Mouse (Mus musculus) testis, adult 2 months (tissue): ENCODE data around the gene Klhl5. TPM values are rescaled to one million over a fixed set of nuclear protein-coding genes. Genes with fewer than 3 reads are reported as not detected.
A peak's percentile ranks its signal among the peaks of the same experiment; 100 is the strongest.

Experiments
- H3K27ac ChIP-seq: fragments of 200-500 bp; 2 replicates; pipeline ENCODE4 v1.5.1; 2012; ENCODE audit warnings: low read depth, low read length; ENCODE audit not compliant: control insufficient read depth, insufficient read depth
- H3K27me3 ChIP-seq: fragments of 200-500 bp; 2 replicates; pipeline ENCODE4 v1.6.1; 2012; ENCODE audit warnings: mild to moderate bottlenecking, low read length, moderate library complexity; ENCODE audit not compliant: control insufficient read depth, insufficient read depth
- H3K36me3 ChIP-seq: fragments of 200-500 bp; 2 replicates; pipeline ENCODE4 v1.6.1; 2012; ENCODE audit warnings: mild to moderate bottlenecking, low read length; ENCODE audit not compliant: control insufficient read depth, insufficient read depth
- H3K4me1 ChIP-seq: fragments of 200-500 bp; 2 replicates; pipeline ENCODE4 v1.6.1; 2012; ENCODE audit warnings: low read length; ENCODE audit not compliant: control insufficient read depth, insufficient read depth
- H3K4me3 ChIP-seq: fragments of 200-500 bp; 2 replicates; pipeline ENCODE4 v1.5.1; 2012; ENCODE audit warnings: low read depth, mild to moderate bottlenecking, low read length, moderate library complexity, mixed read lengths; ENCODE audit not compliant: control insufficient read depth
- CTCF ChIP-seq: fragments of 200-500 bp; IDR thresholded peaks from 2 replicates; pipeline ENCODE4 v1.5.1; 2012; ENCODE audit warnings: low read depth, mild to moderate bottlenecking, inconsistent platforms, low read length, moderate library complexity; ENCODE audit not compliant: control insufficient read depth, insufficient read depth, insufficient replicate concordance
- POLR2A ChIP-seq: fragments of 200-500 bp; IDR thresholded peaks from 2 replicates; pipeline ENCODE4 v1.6.1; 2012; ENCODE audit warnings: low read depth, mild to moderate bottlenecking, inconsistent platforms, low read length, moderate library complexity; ENCODE audit not compliant: control insufficient read depth
- polyA plus RNA-seq: library from polyadenylated mRNA; depleted of rRNA; stranded (reverse); fragments of >200 nt; gene quantifications from 2 replicates; pipeline ENCODE4 v1.2.3, GENCODE M21; 2012; rRNA removed

The Klhl5 gene
- polyA plus RNA-seq, 1 experiment, result 13.2 TPM

- peaks cover 2% of the 10 kb centered on the region; the same call in 1 of the 2 replicates for H3K4me1 ChIP-seq
- H3K4me3 ChIP-seq, result peak within 1 kb of the TSS; percentile 82
- no peaks in the 10 kb centered on the region for H3K27me3 ChIP-seq
- H3K27ac ChIP-seq, result peak within 1 kb of the TSS; percentile 83
- H3K36me3 ChIP-seq, result no peaks in the 10 kb centered on the region
- TF ChIP-seq POLR2A (peak; percentile 89), CTCF (no peak)
These were observed 92.2 kb downstream of the Klhl5 start, which contains the start of gene Wdr19 for GRCm38 (mm10) chr5:65199346-65200128. TSS of gene Wdr19 (plus strand) at chr5:65199696.

- Histone ChIP-seq H3K27me3 (no peaks in the 10 kb centered on the region), H3K4me3 (no peak overlapping the region), H3K27ac (no peak overlapping the region), H3K4me1 (peaks cover 2% of the 10 kb centered on the region; the same call in 1 of the 2 replicates), H3K36me3 (no peaks in the 10 kb centered on the region)
- TF ChIP-seq CTCF (no peak), POLR2A (no peak)
These were observed 97.4 kb downstream of the Klhl5 start for GRCm38 (mm10) chr5:65204726-65205125.

GRCm38 (mm10) chr5:65213321-65213720, 106.0 kb downstream of the Klhl5 start:
- H3K36me3 ChIP-seq, result 0 out of 2 replicates have a peak, but pooled peaks cover 2% of the 10 kb centered on the region
- TF ChIP-seq POLR2A (no peak), CTCF (peak; percentile 76; the same call in 1 of the 2 replicates)
- H3K27me3 ChIP-seq, result no peaks in the 10 kb centered on the region
- H3K4me3 ChIP-seq, result no peak overlapping the region
- H3K4me1 ChIP-seq, result no peaks in the 10 kb centered on the region
- H3K27ac ChIP-seq, result no peak overlapping the region

Other genes with a start within 250 kb of the Klhl5 start
- 0.11 and 0.24 TPM in 2 replicates for gene Tlr1, start 174.0 kb upstream of the Klhl5 start, polyA plus RNA-seq
- 0.06 and 0.10 TPM in 2 replicates for gene Tlr6, start 147.4 kb upstream of the Klhl5 start, polyA plus RNA-seq
- gene Fam114a1, start 137.5 kb upstream of the Klhl5 start, polyA plus RNA-seq, result 2.1 and 3.0 TPM in 2 replicates
- 6.5 and 9.2 TPM in 2 replicates for gene Tmem156, start 15.4 kb upstream of the Klhl5 start, polyA plus RNA-seq
- gene Wdr19, start 92.2 kb downstream of the Klhl5 start, polyA plus RNA-seq, result 19.4 and 20.2 TPM in 2 replicates
- 38.6 and 39.4 TPM in 2 replicates for gene Rfc1, start 228.1 kb downstream of the Klhl5 start, polyA plus RNA-seq
- gene Klb, start 240.8 kb downstream of the Klhl5 start, polyA plus RNA-seq, result 0.65 and 0.72 TPM in 2 replicates